Mouse (Mus musculus) forebrain, embryonic 11.5 days (tissue): ENCODE data around the gene Gpc3. TPM values are rescaled to one million over a fixed set of nuclear protein-coding genes. Genes with fewer than 3 reads are reported as not detected.

Experiments
- ATAC-seq: fragments of 200-750 bp; cut with Nextera tagmentation; replicated peaks from 2 replicates; pipeline ENCODE4 v1.8.0; 2017; ENCODE audit warnings: moderate TSS enrichment; ENCODE audit not compliant: low FRiP score
- DNase-seq: peaks from one replicate; pipeline ENCODE4 v3.0.0-alpha.2; 2017; ENCODE audit warnings: low spot score
- H3K27ac ChIP-seq: fragments of 300-500 bp; sonication (generic); 2 replicates; pipeline ENCODE4 v1.5.1; 2014; ENCODE audit warnings: low read depth, low read length
- H3K27me3 ChIP-seq: fragments of 300-500 bp; sonication (generic); 2 replicates; pipeline ENCODE4 v1.6.1; 2014; ENCODE audit warnings: mild to moderate bottlenecking, low read length, mixed read lengths; ENCODE audit not compliant: control insufficient read depth, insufficient read depth
- H3K36me3 ChIP-seq: fragments of 300-500 bp; sonication (generic); 2 replicates; pipeline ENCODE4 v1.6.1; 2014; ENCODE audit warnings: mild to moderate bottlenecking, low read length, moderate library complexity, mixed read lengths; ENCODE audit not compliant: control insufficient read depth, insufficient read depth
- H3K4me1 ChIP-seq: fragments of 300-500 bp; sonication (generic); replicated peaks from 2 replicates; pipeline ENCODE4 v1.6.1; 2014; ENCODE audit warnings: low read length, mixed read lengths; ENCODE audit not compliant: control insufficient read depth, insufficient read depth
- H3K4me2 ChIP-seq: fragments of 300-500 bp; sonication (generic); 2 replicates; pipeline ENCODE4 v1.6.1; 2014; ENCODE audit warnings: low read depth, mild to moderate bottlenecking, low read length, moderate library complexity, mixed read lengths; ENCODE audit not compliant: severe bottlenecking
- H3K4me3 ChIP-seq: fragments of 300-500 bp; sonication (generic); 2 replicates; pipeline ENCODE4 v1.5.1; 2014; ENCODE audit warnings: low read depth, low read length
- H3K9ac ChIP-seq: fragments of 300-500 bp; sonication (generic); 2 replicates; pipeline ENCODE4 v1.6.1; 2014; ENCODE audit warnings: low read length
- H3K9me3 ChIP-seq: fragments of 300-500 bp; sonication (generic); 2 replicates; pipeline ENCODE4 v1.6.1; 2016; ENCODE audit warnings: low read length, mixed read lengths; ENCODE audit not compliant: control insufficient read depth
- WGBS: fragments of 180-500 bp; shearing (Covaris S2); extraction: QIAGEN DNeasy Blood & Tissue Kit; methylation state at CpG from one replicate; pipeline ENCODE4 v1.1.7; 2014; 5-methylcytosine and 5-hydroxymethylcytosine counted together
- polyA plus RNA-seq: library from polyadenylated mRNA; unstranded; fragments of >200 nt; fragmentation: Nextera tagmentation; extraction: Ambion mirVana; gene quantifications from 2 replicates; pipeline ENCODE4 v1.2.1, GENCODE M21; 2014

Gene Gpc3
- polyA plus RNA-seq, 1 experiment from 2014 or later: 187 TPM

DNA sequence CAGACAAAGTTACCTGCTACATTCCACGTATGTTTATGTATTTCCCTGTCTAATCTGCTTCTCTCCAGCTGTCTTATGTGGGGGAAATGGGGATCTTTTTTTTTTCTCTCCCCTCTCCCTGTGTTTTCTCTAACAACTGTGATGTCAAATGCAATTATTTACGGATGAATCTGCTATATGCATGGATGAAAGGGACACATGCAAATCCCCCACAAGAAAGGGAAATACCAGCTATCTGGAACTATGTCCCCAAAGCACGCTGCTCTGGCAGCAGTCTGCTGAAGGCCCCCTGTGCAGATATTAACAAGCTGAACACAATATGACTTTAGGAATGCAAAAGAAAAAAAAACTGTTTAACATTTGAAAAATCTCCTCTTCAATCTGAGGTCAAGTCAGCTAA lies 273.5 kb downstream of the Gpc3 start:
- H3K4me3 ChIP-seq: no peak overlapping the region
- H3K36me3 ChIP-seq: no peaks in the 10 kb centered on the region
- ATAC-seq (no peak), DNase-seq (no peak)
- no peaks in the 10 kb centered on the region for H3K9me3 ChIP-seq
- no peaks in the 10 kb centered on the region for H3K27me3 ChIP-seq
- no peak overlapping the region for H3K9ac ChIP-seq
- no peak overlapping the region for H3K27ac ChIP-seq
- H3K4me2 ChIP-seq: no peak overlapping the region
- 22% methylated on average over 3 of the region's 3 CpGs for WGBS
- no peaks in the 10 kb centered on the region for H3K4me1 ChIP-seq

GRCm38 (mm10) chrX:52321791-52322190 lies 292.0 kb downstream of the Gpc3 start:
- no peaks in the 10 kb centered on the region for H3K9me3 ChIP-seq
- no peak overlapping the region for H3K27ac ChIP-seq
- H3K4me2 ChIP-seq: no peak overlapping the region
- DNase-seq (no peak), ATAC-seq (no peak)
- no peaks in the 10 kb centered on the region for H3K27me3 ChIP-seq
- no peak overlapping the region for H3K4me3 ChIP-seq
- no peak overlapping the region for H3K9ac ChIP-seq
- no peaks in the 10 kb centered on the region for H3K4me1 ChIP-seq
- H3K36me3 ChIP-seq: no peaks in the 10 kb centered on the region
- 83% methylated on average over 4 of the region's 4 CpGs for WGBS

GRCm38 (mm10) chrX:52320653-52321052 lies 293.1 kb downstream of the Gpc3 start:
- DNase-seq: no peak
- H3K9me3 ChIP-seq: no peaks in the 10 kb centered on the region
- no peak overlapping the region for H3K9ac ChIP-seq
- 74% methylated on average over 4 of the region's 4 CpGs for WGBS
- H3K27ac ChIP-seq: no peak overlapping the region
- H3K4me1 ChIP-seq: no peaks in the 10 kb centered on the region
- ATAC-seq: no peak
- no peak overlapping the region for H3K4me3 ChIP-seq
- no peaks in the 10 kb centered on the region for H3K27me3 ChIP-seq
- no peak overlapping the region for H3K4me2 ChIP-seq
- no peaks in the 10 kb centered on the region for H3K36me3 ChIP-seq

DNA sequence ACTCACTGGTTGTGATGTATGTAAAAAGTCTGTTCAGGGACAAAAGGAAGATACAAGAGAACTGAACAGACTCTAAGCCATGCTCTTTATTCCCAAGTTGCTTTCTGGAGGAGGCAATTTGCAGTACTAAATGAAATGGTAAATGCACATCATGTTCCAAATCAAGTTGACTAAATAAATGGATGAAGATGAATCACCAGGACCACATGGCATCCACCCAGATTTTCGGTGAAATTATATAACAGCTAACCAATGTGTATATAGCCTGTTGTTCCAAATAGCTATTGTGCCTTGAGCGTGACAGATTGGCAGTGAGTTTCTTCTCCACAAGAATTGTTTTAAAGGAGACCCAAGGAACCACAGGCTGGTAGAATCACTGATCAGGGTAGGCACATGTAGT lies 302.8 kb downstream of the Gpc3 start:
- no peak for DNase-seq
- no peaks in the 10 kb centered on the region for H3K27me3 ChIP-seq
- H3K9me3 ChIP-seq: no peaks in the 10 kb centered on the region
- no peak overlapping the region for H3K4me2 ChIP-seq
- no peak overlapping the region for H3K9ac ChIP-seq
- no peak for ATAC-seq
- no peaks in the 10 kb centered on the region for H3K4me1 ChIP-seq
- H3K27ac ChIP-seq: no peak overlapping the region
- no peak overlapping the region for H3K4me3 ChIP-seq
- WGBS: 88% methylated on average over 2 of the region's 2 CpGs
- no peaks in the 10 kb centered on the region for H3K36me3 ChIP-seq

DNA sequence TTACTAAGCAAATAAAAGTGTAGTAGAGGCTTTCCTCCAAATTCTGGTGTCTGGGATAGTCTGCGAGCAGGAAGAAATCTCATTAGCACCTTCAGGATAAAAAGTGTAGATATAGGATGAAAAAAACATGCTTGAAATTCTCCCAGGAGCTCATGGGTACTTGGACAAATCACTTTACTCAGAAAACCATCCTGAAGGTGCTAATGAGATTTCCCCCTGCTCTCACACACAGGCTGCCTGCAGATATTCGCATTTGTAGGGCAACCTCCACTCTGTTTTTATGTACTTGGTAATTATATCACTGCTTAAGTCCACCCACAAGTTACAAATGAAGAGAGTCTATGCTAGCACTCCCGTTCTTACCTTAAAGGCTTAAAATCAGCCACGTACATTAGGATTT lies 308.5 kb downstream of the Gpc3 start:
- no peak for DNase-seq
- 83% methylated on average over 4 of the region's 4 CpGs for WGBS
- H3K36me3 ChIP-seq: no peaks in the 10 kb centered on the region
- H3K9ac ChIP-seq: no peak overlapping the region
- no peaks in the 10 kb centered on the region for H3K9me3 ChIP-seq
- no peak overlapping the region for H3K4me2 ChIP-seq
- H3K27ac ChIP-seq: no peak overlapping the region
- 0 out of 2 replicates have a peak, but pooled peaks cover 2% of the 10 kb centered on the region for H3K4me1 ChIP-seq
- H3K27me3 ChIP-seq: no peaks in the 10 kb centered on the region
- ATAC-seq: no peak
- H3K4me3 ChIP-seq: no peak overlapping the region

- Histone ChIP-seq H3K27ac (no peak overlapping the region), H3K4me1 (no peaks in the 10 kb centered on the region), H3K4me2 (no peak overlapping the region), H3K9ac (no peak overlapping the region), H3K27me3 (no peaks in the 10 kb centered on the region; the same call in 1 of the 2 replicates), H3K4me3 (no peak overlapping the region), H3K36me3 (no peaks in the 10 kb centered on the region), H3K9me3 (no peaks in the 10 kb centered on the region)
- DNase-seq: no peak
- ATAC-seq: peak; percentile 53; the same call in 1 of the 2 replicates
- WGBS: 18% methylated on average over 1 of the region's 1 CpGs
Measured at GRCm38 (mm10) chrX:52288792-52289191, 325.0 kb downstream of the Gpc3 start.

DNA sequence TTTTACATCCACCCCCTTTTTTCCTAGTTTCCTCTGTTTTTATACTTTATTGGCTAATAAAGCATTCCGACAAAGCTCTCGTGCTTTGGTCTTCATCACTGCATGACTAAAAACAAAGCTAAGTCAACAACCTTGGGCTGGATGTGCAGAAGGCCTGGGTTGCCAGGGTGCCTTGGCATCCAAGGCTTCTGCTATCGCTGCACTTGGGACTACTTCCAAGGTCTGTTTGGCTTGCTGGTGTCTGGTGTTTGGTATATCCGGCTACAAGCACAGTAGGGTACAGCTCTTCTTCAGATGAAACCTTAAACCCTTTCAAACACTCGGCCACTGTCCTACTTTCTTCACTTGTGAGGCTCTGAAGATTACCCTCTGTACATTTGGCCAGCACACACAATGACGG lies 325.8 kb downstream of the Gpc3 start:
- Histone ChIP-seq H3K4me2 (no peak overlapping the region), H3K9me3 (no peaks in the 10 kb centered on the region), H3K27me3 (no peaks in the 10 kb centered on the region; the same call in 1 of the 2 replicates), H3K36me3 (no peaks in the 10 kb centered on the region), H3K4me1 (no peaks in the 10 kb centered on the region), H3K9ac (no peak overlapping the region), H3K4me3 (no peak overlapping the region), H3K27ac (0 out of 2 replicates have a peak overlapping the region, but pooled peaks have one; percentile 0)
- 59% methylated on average over 6 of the region's 6 CpGs for WGBS
- ATAC-seq (no peak), DNase-seq (no peak)

GRCm38 (mm10) chrX:52282070-52282469 lies 331.7 kb downstream of the Gpc3 start:
- Histone ChIP-seq H3K27ac (no peak overlapping the region), H3K27me3 (no peaks in the 10 kb centered on the region; the same call in 1 of the 2 replicates), H3K36me3 (no peaks in the 10 kb centered on the region), H3K4me3 (no peak overlapping the region), H3K9ac (no peak overlapping the region), H3K4me2 (no peak overlapping the region), H3K4me1 (no peaks in the 10 kb centered on the region), H3K9me3 (no peaks in the 10 kb centered on the region)
- DNase-seq (no peak), ATAC-seq (no peak)
- WGBS: 82% methylated on average over 4 of the region's 4 CpGs

GRCm38 (mm10) chrX:52281103-52281900 lies 332.4 kb downstream of the Gpc3 start:
- DNase-seq (no peak), ATAC-seq (no peak)
- Histone ChIP-seq H3K27ac (no peak overlapping the region), H3K4me1 (no peaks in the 10 kb centered on the region), H3K4me3 (no peak overlapping the region), H3K27me3 (no peaks in the 10 kb centered on the region; the same call in 1 of the 2 replicates), H3K36me3 (no peaks in the 10 kb centered on the region), H3K9me3 (no peaks in the 10 kb centered on the region), H3K4me2 (no peak overlapping the region), H3K9ac (no peak overlapping the region)
- 87% methylated on average over 6 of the region's 6 CpGs for WGBS
